Mouse (Mus musculus) liver, adult 2 months (tissue): ENCODE measurements around the gene Zfp592.

Experiments used
- CTCF ChIP-seq: fragments of 200-500 bp; IDR thresholded peaks from 2 replicates; pipeline ENCODE4 v1.5.1; 2011; ENCODE audit warnings: low read depth, low read length, control low read depth
- POLR2A ChIP-seq: fragments of 200-500 bp; IDR thresholded peaks from 2 replicates; pipeline ENCODE4 v1.6.1; 2011; ENCODE audit warnings: low read length, control low read depth; ENCODE audit not compliant: insufficient read depth; ENCODE audit errors: extremely low read depth

DNA sequence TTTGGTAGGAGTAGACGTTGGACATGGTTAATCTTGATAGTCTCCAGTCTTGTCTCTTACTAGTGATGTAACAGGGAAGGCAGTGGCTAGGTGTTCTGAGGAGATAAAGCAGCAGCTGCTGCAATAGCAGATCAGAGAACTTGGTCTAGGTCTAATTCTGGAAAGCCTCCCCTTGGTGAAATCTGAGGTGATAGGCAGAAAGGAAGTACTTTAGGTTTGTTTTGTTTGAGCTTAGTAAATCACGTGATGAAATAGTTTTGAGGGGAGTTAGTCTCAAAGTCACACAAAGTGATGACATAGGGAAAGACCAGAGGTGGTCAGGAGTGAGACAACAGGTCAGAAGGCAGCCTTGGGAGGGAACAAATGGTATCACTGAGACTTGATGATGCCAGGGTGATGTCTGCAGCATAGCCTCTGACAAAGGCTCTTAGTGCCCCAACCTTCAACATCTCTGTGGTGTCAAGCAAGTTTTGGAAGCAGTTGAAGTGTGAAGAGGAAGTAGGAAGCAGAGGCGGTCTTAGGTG is 11.1 kb downstream of the Zfp592 start:
- no peak for TF ChIP-seq CTCF
- no peak for TF ChIP-seq POLR2A
